Mouse (Mus musculus): Measurements from ENCODE around the gene C8b. TPM values are rescaled to one million over a fixed set of nuclear protein-coding genes. Genes with fewer than 3 reads are reported as not detected.

Gene C8b
- polyA plus RNA-seq, 1 experiment: not detected

GRCm38 (mm10) chr4:104810710-104811286, 44.7 kb downstream of the C8b start:
- H3K4me3 ChIP-seq (ENCODE audit: insufficient read depth, poor library complexity, severe bottlenecking): no peak overlapping the region
- TF ChIP-seq MAX (IDR thresholded peaks at IDR 0.05): no peak
- no peaks in the 10 kb centered on the region for H3K27me3 ChIP-seq (ENCODE audit: control insufficient read depth, insufficient read depth, insufficient read length)
- H3K36me3 ChIP-seq (ENCODE audit: control insufficient read depth, insufficient read depth): no peaks in the 10 kb centered on the region
- H3K79me2 ChIP-seq (ENCODE audit: control insufficient read depth, insufficient read depth): no peaks in the 10 kb centered on the region
- H3ac ChIP-seq (ENCODE audit: control insufficient read depth, insufficient read length, low read depth): no peak overlapping the region
- no peaks in the 10 kb centered on the region for H3K79me3 ChIP-seq (ENCODE audit: low read depth)

GRCm38 (mm10) chr4:104813617-104814016, 47.5 kb downstream of the C8b start:
- no peaks in the 10 kb centered on the region for H3K36me3 ChIP-seq (ENCODE audit: control insufficient read depth, insufficient read depth)
- no peaks in the 10 kb centered on the region for H3K79me3 ChIP-seq (ENCODE audit: low read depth)
- no peak overlapping the region for H3ac ChIP-seq (ENCODE audit: control insufficient read depth, insufficient read length, low read depth)
- H3K79me2 ChIP-seq (ENCODE audit: control insufficient read depth, insufficient read depth): no peaks in the 10 kb centered on the region
- TF ChIP-seq MAX (IDR thresholded peaks at IDR 0.05) (no peak), MYOG (IDR thresholded peaks at IDR 0.05; ENCODE audit: control insufficient read depth, extremely low read depth, insufficient read length) (no peak), USF1 (IDR thresholded peaks at IDR 0.05; ENCODE audit: low read depth) (no peak), FOSL1 (IDR thresholded peaks at IDR 0.05; ENCODE audit: insufficient read depth, low read length, poor library complexity, severe bottlenecking) (no peak), CTCF (IDR thresholded peaks at IDR 0.05; ENCODE audit: control insufficient read depth, insufficient read depth, insufficient read length) (no peak), MYOD1 (IDR thresholded peaks at IDR 0.05; ENCODE audit: control insufficient read depth, insufficient read length, low read depth) (no peak), CEBPB (IDR thresholded peaks at IDR 0.05; ENCODE audit: low read depth) (no peak)
- no peaks in the 10 kb centered on the region for H3K27me3 ChIP-seq (ENCODE audit: control insufficient read depth, insufficient read depth, insufficient read length)
- H3K4me3 ChIP-seq (ENCODE audit: insufficient read depth, poor library complexity, severe bottlenecking): no peak overlapping the region

- H3K79me2 ChIP-seq (ENCODE audit: control insufficient read depth, insufficient read depth): no peaks in the 10 kb centered on the region
- no peaks in the 10 kb centered on the region for H3K79me3 ChIP-seq (ENCODE audit: low read depth)
- H3K27me3 ChIP-seq (ENCODE audit: control insufficient read depth, insufficient read depth, insufficient read length): no peaks in the 10 kb centered on the region
- TF ChIP-seq FOSL1 (IDR thresholded peaks at IDR 0.05; ENCODE audit: insufficient read depth, low read length, poor library complexity, severe bottlenecking) (no peak), MYOD1 (IDR thresholded peaks at IDR 0.05; ENCODE audit: control insufficient read depth, insufficient read length, low read depth) (no peak), CTCF (IDR thresholded peaks at IDR 0.05; ENCODE audit: control insufficient read depth, insufficient read depth, insufficient read length) (no peak), MYOG (IDR thresholded peaks at IDR 0.05; ENCODE audit: control insufficient read depth, extremely low read depth, insufficient read length) (no peak), CEBPB (IDR thresholded peaks at IDR 0.05; ENCODE audit: low read depth) (no peak), USF1 (IDR thresholded peaks at IDR 0.05; ENCODE audit: low read depth) (no peak), MAX (IDR thresholded peaks at IDR 0.05) (no peak)
- no peak overlapping the region for H3K4me3 ChIP-seq (ENCODE audit: insufficient read depth, poor library complexity, severe bottlenecking)
- no peaks in the 10 kb centered on the region for H3K36me3 ChIP-seq (ENCODE audit: control insufficient read depth, insufficient read depth)
- H3ac ChIP-seq (ENCODE audit: control insufficient read depth, insufficient read length, low read depth): no peak overlapping the region
These were observed 50.6 kb downstream of the C8b start for GRCm38 (mm10) chr4:104816519-104817232.

- no peak overlapping the region for H3K4me3 ChIP-seq (ENCODE audit: insufficient read depth, poor library complexity, severe bottlenecking)
These were observed 51.4 kb downstream of the C8b start for GRCm38 (mm10) chr4:104817509-104817908.

GRCm38 (mm10) chr4:104818986-104819385, 52.9 kb downstream of the C8b start:
- Histone ChIP-seq H3K79me3 (ENCODE audit: low read depth) (no peaks in the 10 kb centered on the region), H3K36me3 (ENCODE audit: control insufficient read depth, insufficient read depth) (no peaks in the 10 kb centered on the region), H3K79me2 (ENCODE audit: control insufficient read depth, insufficient read depth) (no peaks in the 10 kb centered on the region), H3K4me3 (ENCODE audit: insufficient read depth, poor library complexity, severe bottlenecking) (no peak overlapping the region), H3ac (ENCODE audit: control insufficient read depth, insufficient read length, low read depth) (no peak overlapping the region), H3K27me3 (ENCODE audit: control insufficient read depth, insufficient read depth, insufficient read length) (no peaks in the 10 kb centered on the region)
- TF ChIP-seq MYOD1 (IDR thresholded peaks at IDR 0.05; ENCODE audit: control insufficient read depth, insufficient read length, low read depth): no peak
- no peak for TF ChIP-seq CEBPB (IDR thresholded peaks at IDR 0.05; ENCODE audit: low read depth)
- TF ChIP-seq USF1 (IDR thresholded peaks at IDR 0.05; ENCODE audit: low read depth): no peak
- TF ChIP-seq MYOG (IDR thresholded peaks at IDR 0.05; ENCODE audit: control insufficient read depth, extremely low read depth, insufficient read length): no peak

More at GRCm38 (mm10) chr4:104817509-104817908, 51.4 kb downstream of the C8b start:
- Histone ChIP-seq H3K36me3 (ENCODE audit: control insufficient read depth, insufficient read depth) (no peaks in the 10 kb centered on the region), H3ac (ENCODE audit: control insufficient read depth, insufficient read length, low read depth) (no peak overlapping the region), H3K79me3 (ENCODE audit: low read depth) (no peaks in the 10 kb centered on the region), H3K27me3 (ENCODE audit: control insufficient read depth, insufficient read depth, insufficient read length) (no peaks in the 10 kb centered on the region), H3K79me2 (ENCODE audit: control insufficient read depth, insufficient read depth) (no peaks in the 10 kb centered on the region)
- TF ChIP-seq USF1 (IDR thresholded peaks at IDR 0.05; ENCODE audit: low read depth) (no peak), MYOG (IDR thresholded peaks at IDR 0.05; ENCODE audit: control insufficient read depth, extremely low read depth, insufficient read length) (no peak), MYOD1 (IDR thresholded peaks at IDR 0.05; ENCODE audit: control insufficient read depth, insufficient read length, low read depth) (no peak), CTCF (IDR thresholded peaks at IDR 0.05; ENCODE audit: control insufficient read depth, insufficient read depth, insufficient read length) (no peak), CEBPB (IDR thresholded peaks at IDR 0.05; ENCODE audit: low read depth) (no peak), FOSL1 (IDR thresholded peaks at IDR 0.05; ENCODE audit: insufficient read depth, low read length, poor library complexity, severe bottlenecking) (no peak), MAX (IDR thresholded peaks at IDR 0.05) (no peak)

GRCm38 (mm10) chr4:104819891-104820290, 53.8 kb downstream of the C8b start:
- H3K79me2 ChIP-seq (ENCODE audit: control insufficient read depth, insufficient read depth): no peaks in the 10 kb centered on the region
- H3ac ChIP-seq (ENCODE audit: control insufficient read depth, insufficient read length, low read depth): no peak overlapping the region
- H3K79me3 ChIP-seq (ENCODE audit: low read depth): no peaks in the 10 kb centered on the region
- TF ChIP-seq MYOD1 (IDR thresholded peaks at IDR 0.05; ENCODE audit: control insufficient read depth, insufficient read length, low read depth): no peak
- TF ChIP-seq MAX (IDR thresholded peaks at IDR 0.05): no peak
- no peak for TF ChIP-seq CTCF (IDR thresholded peaks at IDR 0.05; ENCODE audit: control insufficient read depth, insufficient read depth, insufficient read length)
- no peak for TF ChIP-seq USF1 (IDR thresholded peaks at IDR 0.05; ENCODE audit: low read depth)
- TF ChIP-seq MYOG (IDR thresholded peaks at IDR 0.05; ENCODE audit: control insufficient read depth, extremely low read depth, insufficient read length): no peak
- no peak for TF ChIP-seq FOSL1 (IDR thresholded peaks at IDR 0.05; ENCODE audit: insufficient read depth, low read length, poor library complexity, severe bottlenecking)
- TF ChIP-seq CEBPB (IDR thresholded peaks at IDR 0.05; ENCODE audit: low read depth): no peak
- H3K4me3 ChIP-seq (ENCODE audit: insufficient read depth, poor library complexity, severe bottlenecking): no peak overlapping the region
- H3K36me3 ChIP-seq (ENCODE audit: control insufficient read depth, insufficient read depth): no peaks in the 10 kb centered on the region
- no peaks in the 10 kb centered on the region for H3K27me3 ChIP-seq (ENCODE audit: control insufficient read depth, insufficient read depth, insufficient read length)

Data from C2C12 (cell line).